Mouse (Mus musculus) MEL (cell line): ENCODE measurements around the gene Sh3d19.

Experiments
- CTCF ChIP-seq, 3 experiments: IDR thresholded peaks in 2 of 3; conservative IDR thresholded peaks in 1 of 3; 2 replicates each; pipeline ENCODE4 v1.5.1; 2011 to 2012; ENCODE audit warnings: low read length in 3 of 3, low read depth in 2 of 3, mild to moderate bottlenecking in 2 of 3, improper control_type of control experiment in 1 of 3, inconsistent platforms in 1 of 3, mixed read lengths in 1 of 3, moderate library complexity in 1 of 3; ENCODE audit not compliant: control insufficient read depth in 1 of 3, insufficient read depth in 1 of 3, poor library complexity in 1 of 3, severe bottlenecking in 1 of 3
- ELF1 ChIP-seq: IDR thresholded peaks from 2 replicates; pipeline ENCODE4 v1.6.1; 2014; ENCODE audit warnings: low read depth, mild to moderate bottlenecking, inconsistent platforms, low read length, improper control_type of control experiment, moderate library complexity
- EP300 ChIP-seq, 2 experiments: IDR thresholded peaks; 2 replicates each; pipeline ENCODE4 v1.6.1; 2011; ENCODE audit warnings: improper control_type of control experiment in 2 of 2, low read length in 2 of 2, low read depth in 1 of 2, mild to moderate bottlenecking in 1 of 2
- ETS1 ChIP-seq: IDR thresholded peaks from 2 replicates; pipeline ENCODE4 v1.6.1; 2012; ENCODE audit warnings: low read depth, mild to moderate bottlenecking, inconsistent platforms, low read length, improper control_type of control experiment, moderate library complexity
- MAFK ChIP-seq: IDR thresholded peaks from 2 replicates; pipeline ENCODE4 v1.6.1; 2011; ENCODE audit warnings: low read depth, mild to moderate bottlenecking, low read length, improper control_type of control experiment, borderline replicate concordance
- NELFE ChIP-seq: IDR thresholded peaks from 2 replicates; pipeline ENCODE4 v1.6.1; 2011; ENCODE audit warnings: low read depth, low read length, improper control_type of control experiment
- NRF1 ChIP-seq: IDR thresholded peaks from 2 replicates; pipeline ENCODE4 v1.6.1; 2014; ENCODE audit warnings: low read depth, mild to moderate bottlenecking, inconsistent platforms, low read length, improper control_type of control experiment, moderate library complexity; ENCODE audit not compliant: poor library complexity, insufficient read depth, severe bottlenecking
- POLR2A ChIP-seq, 2 experiments: IDR thresholded peaks; 2 replicates each; pipeline ENCODE4 v1.6.1; 2011 to 2012; ENCODE audit warnings: low read length in 2 of 2, mild to moderate bottlenecking in 2 of 2, control low read depth in 1 of 2, improper control_type of control experiment in 1 of 2, low read depth in 1 of 2, moderate library complexity in 1 of 2; ENCODE audit not compliant: control insufficient read depth in 1 of 2, insufficient read depth in 1 of 2, poor library complexity in 1 of 2
- TBP ChIP-seq: IDR thresholded peaks from 2 replicates; pipeline ENCODE4 v1.8.0; 2011; ENCODE audit warnings: low read depth, low read length, improper control_type of control experiment
- USF1 ChIP-seq: IDR thresholded peaks from 2 replicates; pipeline ENCODE4 v1.6.1; 2014; ENCODE audit warnings: low read depth, mild to moderate bottlenecking, inconsistent platforms, low read length, improper control_type of control experiment, moderate library complexity
- ZKSCAN1 ChIP-seq: IDR thresholded peaks from 2 replicates; pipeline ENCODE4 v1.6.1; 2012; ENCODE audit warnings: low read depth, mild to moderate bottlenecking, inconsistent platforms, low read length, improper control_type of control experiment, moderate library complexity
- ZNF384 ChIP-seq: IDR thresholded peaks from 2 replicates; pipeline ENCODE4 v1.6.1; 2012; ENCODE audit warnings: low read depth, mild to moderate bottlenecking, inconsistent platforms, low read length, improper control_type of control experiment

DNA sequence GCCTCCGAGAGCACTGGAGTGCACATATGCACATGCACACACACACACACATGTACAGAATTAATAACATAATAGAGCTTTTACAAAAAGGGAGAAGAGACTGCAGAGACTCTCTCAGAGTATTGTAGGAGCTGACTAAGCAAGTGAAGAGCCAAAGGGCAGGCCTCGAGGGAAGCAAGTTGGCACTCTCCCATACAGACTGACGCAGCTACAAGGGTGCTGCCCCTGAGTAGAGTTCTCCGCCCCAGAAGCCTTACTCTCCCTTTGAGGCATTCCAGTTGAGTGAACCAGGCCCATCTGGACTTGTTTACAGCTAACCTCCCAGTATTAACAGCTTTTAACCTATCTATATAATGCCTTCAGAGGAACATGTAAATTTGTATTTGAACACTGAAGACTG, 85.8 kb downstream of the Sh3d19 start:
- TF ChIP-seq CTCF (IDR thresholded peaks at IDR 0.05 in 2 of 3, conservative IDR thresholded peaks at IDR 0.05 in 1 of 3; ENCODE audit: control insufficient read depth in 1 of 3, insufficient read depth in 1 of 3, low read depth in 2 of 3, low read length in 3 of 3, poor library complexity in 1 of 3, severe bottlenecking in 1 of 3) (no peak), NELFE (no peak), ZKSCAN1 (no peak), EP300 (IDR thresholded peaks at IDR 0.05; ENCODE audit: low read depth in 1 of 2, low read length in 2 of 2) (no peak), NRF1 (no peak), POLR2A (IDR thresholded peaks at IDR 0.05; ENCODE audit: control insufficient read depth in 1 of 2, insufficient read depth in 1 of 2, low read depth in 1 of 2, low read length in 2 of 2, poor library complexity in 1 of 2) (no peak), ELF1 (no peak), ZNF384 (no peak), MAFK (no peak), ETS1 (no peak), TBP (no peak), USF1 (no peak)
